Mouse (Mus musculus): ENCODE measurements around the gene Fam133b. TPM values are rescaled to one million over a fixed set of nuclear protein-coding genes. Genes with fewer than 3 reads are reported as not detected.
A peak's percentile ranks its signal among the peaks of the same experiment; 100 is the strongest.

The Fam133b gene
- polyA plus RNA-seq, 1 experiment from 2014 or later: 32.5 TPM

DNA sequence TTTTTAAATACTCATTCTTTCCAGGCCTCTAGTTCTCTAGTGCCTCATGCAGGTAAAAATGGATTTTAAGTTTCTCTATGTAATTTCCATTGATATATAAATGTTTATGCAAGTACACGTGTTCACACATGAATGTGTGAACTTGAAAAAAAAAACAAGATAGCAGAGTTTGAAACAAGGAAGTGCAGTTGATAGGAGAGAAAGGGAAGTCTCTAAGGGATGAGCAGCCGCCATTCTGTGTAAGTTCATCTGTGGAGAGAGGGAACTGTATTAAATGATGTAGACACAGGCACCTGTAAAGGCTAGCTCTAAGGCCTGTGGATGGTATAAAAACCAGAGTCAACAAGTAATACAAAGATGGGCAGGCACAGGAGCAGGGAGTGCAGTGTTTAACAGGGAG, 38.1 kb upstream of the Fam133b start:
- Histone ChIP-seq H3K9ac (replicated peaks) (no peak overlapping the region), H3K4me2 (replicated peaks) (no peak overlapping the region), H3K27me3 (no peaks in the 10 kb centered on the region), H3K36me3 (no peaks in the 10 kb centered on the region), H3K27ac (no peak overlapping the region), H3K4me1 (replicated peaks) (no peaks in the 10 kb centered on the region), H3K9me3 (no peaks in the 10 kb centered on the region), H3K4me3 (replicated peaks) (no peak overlapping the region)
- WGBS: 82% methylated on average over 2 of the region's 2 CpGs
- no peak for ATAC-seq

DNA sequence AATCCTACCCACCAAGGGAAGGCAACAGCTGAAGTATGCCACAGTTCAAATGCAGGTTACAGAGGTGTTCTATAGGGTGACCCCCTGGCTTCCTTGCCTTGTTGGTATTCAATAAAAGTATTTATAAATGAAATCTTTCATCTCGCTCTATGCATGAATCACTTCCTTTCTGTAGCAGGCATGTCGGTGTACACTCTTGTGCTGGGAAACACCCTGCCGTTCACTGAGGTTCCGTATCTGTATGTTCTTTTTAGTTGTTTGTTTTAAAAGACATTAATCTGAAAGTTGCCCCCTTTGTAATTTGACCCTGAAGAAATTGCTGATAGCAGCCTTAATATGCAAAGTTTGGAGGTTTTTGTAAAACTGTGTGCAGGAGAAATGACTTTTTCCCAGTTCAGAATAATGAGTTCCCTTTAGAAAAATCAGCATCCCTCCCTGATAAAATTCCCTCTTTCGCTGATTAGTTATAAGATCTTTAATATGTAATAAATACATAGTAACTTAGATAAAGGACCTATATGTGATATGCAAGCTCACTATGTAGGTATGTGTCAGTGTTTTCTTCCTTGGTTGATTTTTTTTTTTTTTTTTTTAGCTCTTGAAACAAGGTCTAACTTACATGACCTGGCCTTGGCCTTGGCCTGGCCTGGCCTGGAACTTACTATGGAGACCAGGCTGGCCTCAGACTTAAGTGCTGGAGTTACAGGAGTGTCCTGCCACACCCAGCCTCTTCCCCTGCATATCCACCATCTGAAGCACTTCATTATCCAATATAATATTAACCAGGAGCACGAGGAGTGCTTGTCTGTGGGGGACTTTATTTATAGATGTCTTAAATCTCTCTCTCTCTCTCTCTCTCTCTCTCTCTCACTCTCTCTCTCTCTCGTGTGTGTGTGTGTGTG, 34.9 kb upstream of the Fam133b start:
- Histone ChIP-seq H3K4me2 (replicated peaks) (no peak overlapping the region), H3K27me3 (no peaks in the 10 kb centered on the region), H3K36me3 (no peaks in the 10 kb centered on the region), H3K9me3 (no peaks in the 10 kb centered on the region), H3K4me1 (replicated peaks) (peaks cover 3% of the 10 kb centered on the region; the same call in 1 of the 2 replicates), H3K27ac (no peak overlapping the region), H3K9ac (replicated peaks) (no peak overlapping the region), H3K4me3 (replicated peaks) (no peak overlapping the region)
- no peak for ATAC-seq
- WGBS: 88% methylated on average over 7 of the region's 7 CpGs

- no peak for ATAC-seq
- Histone ChIP-seq H3K4me2 (replicated peaks) (no peak overlapping the region), H3K36me3 (no peaks in the 10 kb centered on the region), H3K9ac (replicated peaks) (no peak overlapping the region), H3K27ac (no peak overlapping the region), H3K4me1 (replicated peaks) (peaks cover 3% of the 10 kb centered on the region; the same call in 1 of the 2 replicates), H3K4me3 (replicated peaks) (no peak overlapping the region), H3K9me3 (no peaks in the 10 kb centered on the region), H3K27me3 (no peaks in the 10 kb centered on the region)
- whole genome bisulfite sequencing: 90% methylated on average over 3 of the region's 3 CpGs
Measured at GRCm38 (mm10) chr5:3509503-3509902, 34.1 kb upstream of the Fam133b start.

- no peak overlapping the region for H3K4me2 ChIP-seq (replicated peaks)
- H3K4me1 ChIP-seq (replicated peaks): peaks cover 3% of the 10 kb centered on the region; the same call in 1 of the 2 replicates
- H3K9ac ChIP-seq (replicated peaks): no peak overlapping the region
- H3K27me3 ChIP-seq: no peaks in the 10 kb centered on the region
- WGBS: 85% methylated on average over 10 of the region's 10 CpGs
- H3K27ac ChIP-seq: no peak overlapping the region
- H3K9me3 ChIP-seq: no peaks in the 10 kb centered on the region
- no peak for ATAC-seq
- H3K4me3 ChIP-seq (replicated peaks): no peak overlapping the region
- H3K36me3 ChIP-seq: no peaks in the 10 kb centered on the region
Measured at GRCm38 (mm10) chr5:3511097-3511795, 32.4 kb upstream of the Fam133b start.

- WGBS: 52% methylated on average over 4 of the region's 4 CpGs
- H3K4me1 ChIP-seq (replicated peaks): peaks cover 3% of the 10 kb centered on the region; the same call in 1 of the 2 replicates
- no peaks in the 10 kb centered on the region for H3K27me3 ChIP-seq
- H3K9ac ChIP-seq (replicated peaks): no peak overlapping the region
- no peak overlapping the region for H3K27ac ChIP-seq
- ATAC-seq: peak; percentile 35; the same call in 1 of the 2 replicates
- H3K4me3 ChIP-seq (replicated peaks): no peak overlapping the region
- no peak overlapping the region for H3K4me2 ChIP-seq (replicated peaks)
- no peaks in the 10 kb centered on the region for H3K9me3 ChIP-seq
- H3K36me3 ChIP-seq: no peaks in the 10 kb centered on the region
Measured at GRCm38 (mm10) chr5:3512584-3512983, 31.0 kb upstream of the Fam133b start.

- WGBS: 86% methylated on average over 8 of the region's 8 CpGs
- Histone ChIP-seq H3K36me3 (no peaks in the 10 kb centered on the region), H3K4me3 (replicated peaks) (no peak overlapping the region), H3K9me3 (no peaks in the 10 kb centered on the region), H3K27me3 (no peaks in the 10 kb centered on the region), H3K4me1 (replicated peaks) (peaks cover 3% of the 10 kb centered on the region; the same call in 1 of the 2 replicates), H3K27ac (no peak overlapping the region), H3K4me2 (replicated peaks) (no peak overlapping the region), H3K9ac (replicated peaks) (no peak overlapping the region)
- no peak for ATAC-seq
Measured at GRCm38 (mm10) chr5:3514901-3515311, 28.7 kb upstream of the Fam133b start.

- Histone ChIP-seq H3K27me3 (no peaks in the 10 kb centered on the region), H3K4me1 (replicated peaks) (peaks cover 3% of the 10 kb centered on the region; the same call in 1 of the 2 replicates), H3K9ac (replicated peaks) (no peak overlapping the region), H3K27ac (no peak overlapping the region), H3K9me3 (no peaks in the 10 kb centered on the region), H3K4me2 (replicated peaks) (no peak overlapping the region), H3K4me3 (replicated peaks) (no peak overlapping the region), H3K36me3 (no peaks in the 10 kb centered on the region)
- no peak for ATAC-seq
- WGBS: 95% methylated on average over 9 of the region's 9 CpGs
Measured at GRCm38 (mm10) chr5:3515477-3515876, 28.2 kb upstream of the Fam133b start.

GRCm38 (mm10) chr5:3516481-3517075, 27.1 kb upstream of the Fam133b start:
- H3K4me1 ChIP-seq (replicated peaks): peaks cover 3% of the 10 kb centered on the region; the same call in 1 of the 2 replicates
- no peaks in the 10 kb centered on the region for H3K27me3 ChIP-seq
- no peak overlapping the region for H3K27ac ChIP-seq
- no peak overlapping the region for H3K9ac ChIP-seq (replicated peaks)
- H3K4me3 ChIP-seq (replicated peaks): no peak overlapping the region
- 64% methylated on average over 9 of the region's 9 CpGs for WGBS
- H3K36me3 ChIP-seq: no peaks in the 10 kb centered on the region
- H3K4me2 ChIP-seq (replicated peaks): no peak overlapping the region
- ATAC-seq: peak; percentile 74
- no peaks in the 10 kb centered on the region for H3K9me3 ChIP-seq

- no peak overlapping the region for H3K4me2 ChIP-seq (replicated peaks)
- H3K27me3 ChIP-seq: no peaks in the 10 kb centered on the region
- H3K9ac ChIP-seq (replicated peaks): no peak overlapping the region
- H3K9me3 ChIP-seq: no peaks in the 10 kb centered on the region
- no peak overlapping the region for H3K4me3 ChIP-seq (replicated peaks)
- no peaks in the 10 kb centered on the region for H3K4me1 ChIP-seq (replicated peaks)
- 87% methylated on average over 18 of the region's 18 CpGs for WGBS
- ATAC-seq: no peak
- no peaks in the 10 kb centered on the region for H3K36me3 ChIP-seq
- H3K27ac ChIP-seq: no peak overlapping the region
Measured at GRCm38 (mm10) chr5:3520493-3521359, 22.9 kb upstream of the Fam133b start.

DNA sequence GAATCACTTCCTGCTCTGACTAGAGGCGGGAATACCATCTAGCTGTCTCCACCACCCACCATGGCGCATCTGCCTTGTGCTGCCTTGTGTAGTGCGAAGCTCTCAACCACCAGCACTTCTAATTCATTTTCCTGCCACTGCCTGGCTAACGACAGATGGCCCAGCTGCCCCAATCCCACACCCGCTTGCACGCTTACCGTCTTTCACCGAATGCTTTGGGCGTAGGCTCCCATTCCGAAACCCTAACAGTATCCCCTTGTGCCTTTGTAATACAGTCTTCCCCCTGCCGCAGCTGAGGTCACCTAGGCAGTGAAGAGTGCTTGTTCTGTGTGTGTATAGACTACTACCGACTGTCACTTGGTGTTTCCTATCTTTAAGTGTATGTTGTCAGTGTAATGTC, 21.9 kb upstream of the Fam133b start:
- H3K4me2 ChIP-seq (replicated peaks): no peak overlapping the region
- no peak overlapping the region for H3K27ac ChIP-seq
- H3K4me3 ChIP-seq (replicated peaks): no peak overlapping the region
- no peaks in the 10 kb centered on the region for H3K36me3 ChIP-seq
- H3K9me3 ChIP-seq: no peaks in the 10 kb centered on the region
- no peaks in the 10 kb centered on the region for H3K4me1 ChIP-seq (replicated peaks)
- no peaks in the 10 kb centered on the region for H3K27me3 ChIP-seq
- no peak overlapping the region for H3K9ac ChIP-seq (replicated peaks)
- 92% methylated on average over 12 of the region's 12 CpGs for WGBS
- no peak for ATAC-seq

GRCm38 (mm10) chr5:3522826-3523225, 20.8 kb upstream of the Fam133b start:
- Histone ChIP-seq H3K9ac (replicated peaks) (no peak overlapping the region), H3K4me1 (replicated peaks) (peaks cover 7% of the 10 kb centered on the region), H3K36me3 (no peaks in the 10 kb centered on the region), H3K9me3 (no peaks in the 10 kb centered on the region), H3K4me2 (replicated peaks) (no peak overlapping the region), H3K27ac (no peak overlapping the region), H3K4me3 (replicated peaks) (no peak overlapping the region), H3K27me3 (no peaks in the 10 kb centered on the region)
- ATAC-seq: no peak
- WGBS: 94% methylated on average over 10 of the region's 10 CpGs
